13 mouse cellular contexts compared by ENCODE assay signal in genomic region chr9:42121631-42122354, GRCm38 (mm10). TPM values are rescaled to one million over a fixed set of nuclear protein-coding genes. Genes with fewer than 3 reads are reported as not detected.
DNase-seq lines count a peak whose midpoint lies in the region; ATAC-seq lines count a peak whose summit lies in the region.
"Had no signal": no experiment of that assay in that cellular context is flagged by ENCODE, and none has a peak within 500 bp of the region (broad histone marks: within the 10 kb centered on the region; RNA-seq: fewer than 3 reads in every experiment).

No protein-coding gene starts in this region.

- H3K4me2 ChIP-seq in hindbrain, embryonic 13.5 days: peak overlapping the region; percentile 74
- H3K4me2 ChIP-seq in hindbrain, embryonic 11.5 days (replicated peaks; ENCODE audit: low read depth, low read length): no peak overlapping the region
- peak overlapping the region; percentile 87 for H3K4me2 ChIP-seq in midbrain, embryonic 14.5 days (ENCODE audit: low read length)
- peak overlapping the region; percentile 97 for H3K4me2 ChIP-seq in intestine, embryonic 14.5 days (ENCODE audit: low read length)
- peak overlapping the region; percentile 91 for H3K4me2 ChIP-seq in stomach, embryonic 16.5 days (ENCODE audit: low read depth, low read length)

- no peaks in the 10 kb centered on the region for H3K9me3 ChIP-seq in hindbrain, embryonic 13.5 days
- no peaks in the 10 kb centered on the region for H3K9me3 ChIP-seq in hindbrain, embryonic 11.5 days (ENCODE audit: control insufficient read depth, low read length)
- no peaks in the 10 kb centered on the region for H3K9me3 ChIP-seq in midbrain, embryonic 14.5 days (ENCODE audit: control insufficient read depth, low read length)
- H3K9me3 ChIP-seq in midbrain, embryonic 10.5 days (replicated peaks): no peaks in the 10 kb centered on the region
- H3K9me3 ChIP-seq in intestine, embryonic 14.5 days (ENCODE audit: control insufficient read depth, low read length): no peaks in the 10 kb centered on the region
- no peaks in the 10 kb centered on the region for H3K9me3 ChIP-seq in stomach, embryonic 16.5 days (replicated peaks; ENCODE audit: control insufficient read depth, low read length)

- intact Hi-C loops in heart, postnatal 10 days (cut with DNase I): loop anchor here (5.0 kb wide), 2 partner anchors 119 to 121 kb away; no protein-coding TSS in a partner anchor

- WGBS in hindbrain, embryonic 13.5 days: 79% methylated on average over 10 of the region's 10 CpGs
- WGBS in hindbrain, embryonic 11.5 days: 81% methylated on average over 10 of the region's 10 CpGs
- 80% methylated on average over 10 of the region's 10 CpGs for WGBS in midbrain, embryonic 14.5 days
- WGBS in midbrain, embryonic 10.5 days: 81% methylated on average over 10 of the region's 10 CpGs
- WGBS in intestine, embryonic 14.5 days: 67% methylated on average over 10 of the region's 10 CpGs
- WGBS in stomach, embryonic 16.5 days: 73% methylated on average over 10 of the region's 10 CpGs

- peaks cover 64% of the 10 kb centered on the region for H3K4me1 ChIP-seq in hindbrain, embryonic 13.5 days (replicated peaks)
- H3K4me1 ChIP-seq in hindbrain, embryonic 11.5 days (replicated peaks; ENCODE audit: control insufficient read depth, insufficient read depth, low read length): no peaks in the 10 kb centered on the region; the same call in 1 of the 2 replicates
- H3K4me1 ChIP-seq in midbrain, embryonic 14.5 days (ENCODE audit: control insufficient read depth, insufficient read depth, low read length): peaks cover 16% of the 10 kb centered on the region
- H3K4me1 ChIP-seq in midbrain, embryonic 10.5 days: peaks cover 17% of the 10 kb centered on the region
- peaks cover under 1% of the 10 kb centered on the region; the same call in 1 of the 2 replicates for H3K4me1 ChIP-seq in intestine, embryonic 14.5 days (replicated peaks; ENCODE audit: control insufficient read depth, insufficient read depth, low read length)
- peaks cover 23% of the 10 kb centered on the region for H3K4me1 ChIP-seq in stomach, embryonic 16.5 days (ENCODE audit: control insufficient read depth, insufficient read depth, low read length)

- H3K27ac ChIP-seq in hindbrain, embryonic 13.5 days: peak overlapping the region; percentile 19; the same call in 1 of the 2 replicates
- H3K27ac ChIP-seq in hindbrain, embryonic 11.5 days (ENCODE audit: low read depth, low read length): no peak overlapping the region
- no peak overlapping the region for H3K27ac ChIP-seq in midbrain, embryonic 14.5 days (replicated peaks; ENCODE audit: low read depth, low read length)
- H3K27ac ChIP-seq in midbrain, embryonic 10.5 days (replicated peaks): no peak overlapping the region
- no peak overlapping the region for H3K27ac ChIP-seq in intestine, embryonic 14.5 days (ENCODE audit: low read depth)
- peak overlapping the region; percentile 27; the same call in 1 of the 2 replicates for H3K27ac ChIP-seq in stomach, embryonic 16.5 days (ENCODE audit: low read length)

- no peaks in the 10 kb centered on the region for H3K36me3 ChIP-seq in hindbrain, embryonic 13.5 days
- H3K36me3 ChIP-seq in hindbrain, embryonic 11.5 days (ENCODE audit: control insufficient read depth, insufficient read depth, low read length): no peaks in the 10 kb centered on the region
- no peaks in the 10 kb centered on the region for H3K36me3 ChIP-seq in midbrain, embryonic 14.5 days (ENCODE audit: control insufficient read depth, insufficient read depth, low read length)
- no peaks in the 10 kb centered on the region for H3K36me3 ChIP-seq in midbrain, embryonic 10.5 days
- no peaks in the 10 kb centered on the region for H3K36me3 ChIP-seq in intestine, embryonic 14.5 days (ENCODE audit: control insufficient read depth, insufficient read depth, low read length)
- H3K36me3 ChIP-seq in stomach, embryonic 16.5 days (ENCODE audit: control insufficient read depth, insufficient read depth, low read length): no peaks in the 10 kb centered on the region

- DNase-seq in hindbrain, embryonic 11.5 days (ENCODE audit: low spot score): no peak
- DNase-seq in midbrain, embryonic 14.5 days: no peak
- DNase-seq in midbrain, embryonic 10.5 days (ENCODE audit: low spot score): no peak
- peak; percentile 54 for DNase-seq in intestine, embryonic 14.5 days (ENCODE audit: low spot score)
- DNase-seq in spleen, postnatal 14 days (ENCODE audit: low spot score in 2 of 2): no peak
- no peak for DNase-seq in heart, postnatal 10 days
- DNase-seq: embryo, embryonic 11 days; gastrocnemius, postnatal 10 days; heart, postnatal 4 days; right cerebral cortex, postnatal 4 days; thymus, postnatal 14 days had no signal

- H3K4me3 ChIP-seq in hindbrain, embryonic 13.5 days: peak overlapping the region; percentile 81
- no peak overlapping the region for H3K4me3 ChIP-seq in hindbrain, embryonic 11.5 days (ENCODE audit: low read depth, low read length)
- H3K4me3 ChIP-seq in midbrain, embryonic 14.5 days (replicated peaks; ENCODE audit: low read depth, low read length): no peak overlapping the region
- H3K4me3 ChIP-seq in midbrain, embryonic 10.5 days: no peak overlapping the region
- H3K4me3 ChIP-seq in intestine, embryonic 14.5 days (ENCODE audit: low read depth, low read length): no peak overlapping the region
- H3K4me3 ChIP-seq in stomach, embryonic 16.5 days (replicated peaks; ENCODE audit: low read length): peak overlapping the region; percentile 82; the same call in 1 of the 2 replicates

- H3K27me3 ChIP-seq in hindbrain, embryonic 13.5 days: 0 out of 2 replicates have a peak, but pooled peaks cover 10% of the 10 kb centered on the region
- H3K27me3 ChIP-seq in hindbrain, embryonic 11.5 days (ENCODE audit: control insufficient read depth, insufficient read depth, low read length): peaks cover 7% of the 10 kb centered on the region
- H3K27me3 ChIP-seq in midbrain, embryonic 14.5 days (ENCODE audit: control insufficient read depth, insufficient read depth, low read length): peaks cover 11% of the 10 kb centered on the region; the same call in 1 of the 2 replicates
- H3K27me3 ChIP-seq in midbrain, embryonic 10.5 days (ENCODE audit: low read depth, poor library complexity, severe bottlenecking): peaks cover 59% of the 10 kb centered on the region
- no peaks in the 10 kb centered on the region for H3K27me3 ChIP-seq in intestine, embryonic 14.5 days (replicated peaks; ENCODE audit: control insufficient read depth, insufficient read depth, low read length)
- H3K27me3 ChIP-seq in stomach, embryonic 16.5 days (ENCODE audit: control insufficient read depth, insufficient read depth, low read length): no peaks in the 10 kb centered on the region

- H3K9ac ChIP-seq in hindbrain, embryonic 13.5 days: peak overlapping the region; percentile 90
- no peak overlapping the region for H3K9ac ChIP-seq in hindbrain, embryonic 11.5 days (ENCODE audit: low read depth, low read length)
- no peak overlapping the region for H3K9ac ChIP-seq in midbrain, embryonic 14.5 days (replicated peaks; ENCODE audit: low read length)
- no peak overlapping the region for H3K9ac ChIP-seq in intestine, embryonic 14.5 days (ENCODE audit: low read length)
- H3K9ac ChIP-seq in stomach, embryonic 16.5 days (ENCODE audit: low read length): peak overlapping the region; percentile 39

- no peak for ATAC-seq in hindbrain, embryonic 13.5 days (ENCODE audit: low FRiP score)
- ATAC-seq in hindbrain, embryonic 11.5 days (ENCODE audit: low FRiP score): no peak
- ATAC-seq in midbrain, embryonic 14.5 days (ENCODE audit: low FRiP score, low TSS enrichment): no peak
- no peak for ATAC-seq in intestine, embryonic 14.5 days (replicated peaks; ENCODE audit: low FRiP score, low TSS enrichment, low read depth)
- no peak for ATAC-seq in stomach, embryonic 16.5 days (ENCODE audit: insufficient read depth, low FRiP score)

RNA-seq across cellular contexts. Expression of gene Sorl1, which starts 2.3 kb away (rescaled TPM):
- 12.3 and 12.8 TPM in 2 replicates for polyA plus RNA-seq in hindbrain, embryonic 13.5 days (2015; fragmentation: Nextera tagmentation; extraction: Ambion mirVana)
- 7.4 and 7.6 TPM in 2 replicates for polyA plus RNA-seq in hindbrain, embryonic 11.5 days (2014; fragmentation: Nextera tagmentation; extraction: Ambion mirVana)
- 8.3 and 8.8 TPM in 2 replicates for polyA plus RNA-seq in midbrain, embryonic 14.5 days (2014; fragmentation: Nextera tagmentation; extraction: Ambion mirVana)
- 2.3 and 3.8 TPM in 2 replicates for polyA plus RNA-seq in midbrain, embryonic 10.5 days (2016; fragmentation: Nextera tagmentation; extraction: Ambion mirVana)
- 11.7 and 12.2 TPM in 2 replicates for polyA plus RNA-seq in intestine, embryonic 14.5 days (2014; fragmentation: Nextera tagmentation; extraction: Ambion mirVana)
- polyA plus RNA-seq in stomach, embryonic 16.5 days (2015; fragmentation: Nextera tagmentation; extraction: Ambion mirVana): 12.0 and 12.9 TPM in 2 replicates
- 1 to 10 TPM; 7.5 to 8.2 TPM for total RNA-seq in heart, postnatal 10 days (2021)

Comparison
In these comparisons a context has a peak if more than half of its experiments do, and no peak if none do; other contexts are left out.
1. H3K27ac ChIP-seq: peak in hindbrain, embryonic 13.5 days (single experiment) and stomach, embryonic 16.5 days (single experiment); none in hindbrain, embryonic 11.5 days (single experiment), midbrain, embryonic 14.5 days (single experiment), midbrain, embryonic 10.5 days (single experiment) and intestine, embryonic 14.5 days (single experiment).
2. H3K4me3 ChIP-seq: peak in hindbrain, embryonic 13.5 days (single experiment) and stomach, embryonic 16.5 days (single experiment); none in hindbrain, embryonic 11.5 days (single experiment), midbrain, embryonic 14.5 days (single experiment), midbrain, embryonic 10.5 days (single experiment) and intestine, embryonic 14.5 days (single experiment).
3. H3K9ac ChIP-seq: peak in hindbrain, embryonic 13.5 days (single experiment) and stomach, embryonic 16.5 days (single experiment); none in hindbrain, embryonic 11.5 days (single experiment), midbrain, embryonic 14.5 days (single experiment) and intestine, embryonic 14.5 days (single experiment).